Mouse (Mus musculus) CD4-positive, CD25-positive, alpha-beta regulatory T cell, adult 9 weeks (primary cell): ENCODE data around the gene Hist1h4c. TPM values are rescaled to one million over a fixed set of nuclear protein-coding genes. Genes with fewer than 3 reads are reported as not detected.

Experiments
- polyA plus RNA-seq: library from polyadenylated mRNA; unstranded; fragments of 100-300 nt; shearing (Covaris generic); gene quantifications from one replicate; pipeline ENCODE4 v1.2.1, GENCODE M21; 2017

The Hist1h4c gene
- 3.7 TPM for polyA plus RNA-seq

GRCm38 (mm10) chr13:23698300-23698693 lies at the start of gene Hist1h4c:
Gene Hist1h4c, minus strand, starts transcription at chr13:23698454.

DNA sequence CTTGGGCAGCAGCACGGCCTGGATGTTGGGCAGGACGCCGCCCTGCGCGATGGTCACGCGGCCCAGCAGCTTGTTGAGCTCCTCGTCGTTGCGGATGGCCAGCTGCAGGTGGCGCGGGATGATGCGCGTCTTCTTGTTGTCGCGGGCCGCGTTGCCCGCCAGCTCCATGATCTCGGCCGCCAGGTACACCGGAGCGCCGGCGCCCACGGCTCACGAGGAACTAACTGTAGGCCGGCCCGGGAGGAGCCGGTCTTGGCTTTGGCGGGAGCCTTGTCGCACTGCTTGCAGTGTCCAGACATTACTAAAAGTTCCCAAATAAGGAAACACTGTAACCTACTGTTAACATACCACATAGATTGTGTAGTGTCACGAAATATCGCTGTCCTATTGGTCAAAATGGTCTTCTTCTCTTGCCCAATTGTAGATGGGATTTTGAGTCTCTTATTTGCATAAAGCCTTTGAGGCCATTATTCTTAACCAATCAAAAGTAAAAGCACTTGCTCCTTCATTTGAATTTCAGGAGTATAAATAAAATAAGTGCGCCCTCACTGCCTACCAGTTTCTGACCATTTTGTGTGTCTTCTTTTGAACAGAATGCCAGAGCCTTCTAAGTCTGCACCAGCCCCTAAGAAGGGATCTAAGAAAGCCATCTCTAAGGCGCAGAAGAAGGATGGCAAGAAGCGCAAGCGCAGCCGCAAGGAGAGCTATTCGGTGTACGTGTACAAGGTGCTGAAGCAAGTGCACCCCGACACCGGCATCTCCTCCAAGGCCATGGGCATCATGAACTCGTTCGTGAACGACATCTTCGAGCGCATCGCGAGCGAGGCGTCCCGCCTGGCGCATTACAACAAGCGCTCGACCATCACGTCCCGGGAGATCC lies 48.2 kb upstream of the Hist1h4c start, which contains the start of gene Hist1h2bb:
Hist1h2bb (plus strand) TSS at position 534 of the 880 bp plus-strand sequence.

GRCm38 (mm10) chr13:23745381-23746161 lies 47.3 kb upstream of the Hist1h4c start, which contains the start of gene Hist1h3c:
Gene Hist1h3c, minus strand, starts transcription at chr13:23745602.

DNA sequence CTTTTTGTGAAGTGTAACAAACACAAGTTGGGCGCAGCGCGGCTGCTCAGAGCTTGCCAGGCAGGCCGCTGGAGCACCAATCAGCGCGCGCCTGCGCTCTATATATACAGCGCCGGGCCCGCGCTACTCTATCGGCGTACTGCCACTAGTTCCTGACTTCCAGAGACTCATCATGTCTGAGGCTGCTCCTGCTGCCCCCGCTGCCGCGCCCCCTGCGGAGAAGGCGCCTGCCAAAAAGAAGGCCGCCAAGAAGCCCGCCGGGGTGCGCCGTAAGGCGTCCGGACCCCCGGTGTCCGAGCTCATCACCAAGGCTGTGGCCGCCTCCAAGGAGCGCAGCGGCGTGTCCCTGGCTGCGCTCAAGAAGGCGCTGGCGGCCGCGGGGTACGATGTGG lies 40.4 kb upstream of the Hist1h4c start, which contains the start of gene Hist1h1c:
Hist1h1c (plus strand) TSS at position 132 of the 392 bp plus-strand sequence.

GRCm38 (mm10) chr13:23710374-23711089 lies 12.3 kb upstream of the Hist1h4c start, which contains the start of gene Hfe:
Gene Hfe, minus strand, starts transcription at chr13:23710854.

GRCm38 (mm10) chr13:23695514-23695913 lies 2.7 kb downstream of the Hist1h4c start, which contains the start of gene Hist1h1t:
Gene Hist1h1t, plus strand, starts transcription at chr13:23695814.

GRCm38 (mm10) chr13:23683755-23684281 lies 14.4 kb downstream of the Hist1h4c start, which contains the start of the genes Hist1h2ac and Hist1h2bc:
Gene Hist1h2ac, minus strand, starts transcription at chr13:23683948.
Gene Hist1h2bc, plus strand, starts transcription at chr13:23684199.

Other genes starting within 250 kb of the Hist1h4c start
- gene Btn1a1, start 232.6 kb downstream of the Hist1h4c start, polyA plus RNA-seq = not detected
- not detected for gene Btn2a2, start 209.6 kb downstream of the Hist1h4c start, polyA plus RNA-seq
- gene Hist1h4h, start 167.4 kb downstream of the Hist1h4c start, polyA plus RNA-seq = 5.4 TPM
- not detected for gene Hist1h2af, start 164.5 kb downstream of the Hist1h4c start, polyA plus RNA-seq
- not detected for gene Hist1h3g, start 163.0 kb downstream of the Hist1h4c start, polyA plus RNA-seq
- 0.53 TPM for gene Hist1h2bh, start 155.1 kb downstream of the Hist1h4c start, polyA plus RNA-seq
- gene Hist1h3f, start 154.4 kb downstream of the Hist1h4c start, polyA plus RNA-seq = 0.29 TPM
- 1.1 TPM for gene Hist1h4f, start 146.8 kb downstream of the Hist1h4c start, polyA plus RNA-seq
- gene Hist1h1d, start 145.2 kb downstream of the Hist1h4c start, polyA plus RNA-seq = 0.20 TPM
- 0.83 TPM for gene Hist1h3e, start 136.1 kb downstream of the Hist1h4c start, polyA plus RNA-seq
- gene Hist1h2ae, start 127.2 kb downstream of the Hist1h4c start, polyA plus RNA-seq = 0.97 TPM
- 2.8 TPM for gene Hist1h2bg, start 127.1 kb downstream of the Hist1h4c start, polyA plus RNA-seq
- gene Hist1h2bf, start 124.3 kb downstream of the Hist1h4c start, polyA plus RNA-seq = not detected
- not detected for gene Hist1h2ad, start 124.1 kb downstream of the Hist1h4c start, polyA plus RNA-seq
- not detected for gene Hist1h3d, start 122.7 kb downstream of the Hist1h4c start, polyA plus RNA-seq
- 36.0 TPM for gene Hist1h4d, start 116.9 kb downstream of the Hist1h4c start, polyA plus RNA-seq
- gene Hist1h2be, start 77.3 kb downstream of the Hist1h4c start, polyA plus RNA-seq = 2.7 TPM
- gene Hist1h1e, start 75.9 kb downstream of the Hist1h4c start, polyA plus RNA-seq = 6.7 TPM
- 0.36 TPM for gene Hist1h2ac, start 14.5 kb downstream of the Hist1h4c start, polyA plus RNA-seq
- gene Hist1h2bc, start 14.3 kb downstream of the Hist1h4c start, polyA plus RNA-seq = 6.1 TPM
- gene Hist1h1t, start 2.6 kb downstream of the Hist1h4c start, polyA plus RNA-seq = not detected
- 0.92 TPM for gene Hfe, start 12.4 kb upstream of the Hist1h4c start, polyA plus RNA-seq
- 11.3 TPM for gene Hist1h1c, start 40.4 kb upstream of the Hist1h4c start, polyA plus RNA-seq
- not detected for gene Hist1h3c, start 47.1 kb upstream of the Hist1h4c start, polyA plus RNA-seq
- 0.86 TPM for gene Hist1h2bb, start 48.3 kb upstream of the Hist1h4c start, polyA plus RNA-seq
- not detected for gene Hist1h2ab, start 52.7 kb upstream of the Hist1h4c start, polyA plus RNA-seq
- 0.67 TPM for gene Hist1h3b, start 53.8 kb upstream of the Hist1h4c start, polyA plus RNA-seq
- 9.6 TPM for gene Hist1h4b, start 58.6 kb upstream of the Hist1h4c start, polyA plus RNA-seq
- not detected for gene Hist1h4a, start 62.8 kb upstream of the Hist1h4c start, polyA plus RNA-seq
- gene Hist1h3a, start 63.9 kb upstream of the Hist1h4c start, polyA plus RNA-seq = 1.6 TPM
- 1.3 TPM for gene Hist1h1a, start 65.2 kb upstream of the Hist1h4c start, polyA plus RNA-seq
- gene Trim38, start 71.5 kb upstream of the Hist1h4c start, polyA plus RNA-seq = not detected
- gene Slc17a2, start 108.5 kb upstream of the Hist1h4c start, polyA plus RNA-seq = not detected
- not detected for gene Slc17a3, start 141.0 kb upstream of the Hist1h4c start, polyA plus RNA-seq
- not detected for gene Slc17a1, start 169.3 kb upstream of the Hist1h4c start, polyA plus RNA-seq
- not detected for gene Slc17a4, start 216.6 kb upstream of the Hist1h4c start, polyA plus RNA-seq
- gene Hist1h2ba, start 235.7 kb upstream of the Hist1h4c start, polyA plus RNA-seq = not detected
- not detected for gene Hist1h2aa, start 236.0 kb upstream of the Hist1h4c start, polyA plus RNA-seq